ENCODE assay signal across 28 mouse cellular contexts in genomic region chr9:53835039-53835438, GRCm38 (mm10). TPM values are rescaled to one million over a fixed set of nuclear protein-coding genes. Genes with fewer than 3 reads are reported as not detected.
DNase-seq lines count a peak whose midpoint lies in the region; ATAC-seq lines count a peak whose summit lies in the region.
"Had no signal": no experiment of that assay in that cellular context is flagged by ENCODE, and none has a peak within 500 bp of the region (broad histone marks: within the 10 kb centered on the region; RNA-seq: fewer than 3 reads in every experiment).

No protein-coding gene starts in this region.

- H3K36me3 ChIP-seq in hindbrain, embryonic 12.5 days, result no peaks in the 10 kb centered on the region
- H3K36me3 ChIP-seq: embryonic facial prominence, embryonic 12.5 days; embryonic facial prominence, embryonic 15.5 days; G1E; hindbrain, embryonic 10.5 days had no signal

- H3K27ac ChIP-seq in hindbrain, embryonic 12.5 days, result no peak overlapping the region
- H3K27ac ChIP-seq: embryonic facial prominence, embryonic 12.5 days; embryonic facial prominence, embryonic 15.5 days; hindbrain, embryonic 10.5 days; hindbrain, embryonic 14.5 days; hindbrain, postnatal 0 days had no signal

- intact Hi-C loops in gastrocnemius, postnatal 14 days (cut with DNase I; ENCODE audit: low total_unique reads), result no loop called here

- no peaks in the 10 kb centered on the region for H3K27me3 ChIP-seq in hindbrain, embryonic 12.5 days
- H3K27me3 ChIP-seq: CH12.LX; embryonic facial prominence, embryonic 12.5 days; embryonic facial prominence, embryonic 15.5 days had no signal

- H3K9ac ChIP-seq in hindbrain, embryonic 12.5 days, result no peak overlapping the region
- H3K9ac ChIP-seq: embryonic facial prominence, embryonic 12.5 days; embryonic facial prominence, embryonic 15.5 days; hindbrain, embryonic 14.5 days had no signal

- WGBS in hindbrain, embryonic 12.5 days, result 66% methylated on average over 3 of the region's 3 CpGs

- no peaks in the 10 kb centered on the region for H3K4me1 ChIP-seq in hindbrain, embryonic 12.5 days
- H3K4me1 ChIP-seq: embryonic facial prominence, embryonic 12.5 days; embryonic facial prominence, embryonic 15.5 days; hindbrain, embryonic 10.5 days had no signal

- no peak overlapping the region for H3K4me2 ChIP-seq in hindbrain, embryonic 12.5 days (replicated peaks)
- H3K4me2 ChIP-seq: embryonic facial prominence, embryonic 12.5 days; embryonic facial prominence, embryonic 15.5 days; heart, embryonic 11.5 days; hindbrain, embryonic 14.5 days had no signal

- peak; percentile 42 for DNase-seq in heart, adult 11 months
- DNase-seq in heart, postnatal 4 days, result no peak
- DNase-seq in gastrocnemius, postnatal 14 days, result peak; percentile 46
- peak; percentile 63 for DNase-seq in skeletal muscle tissue, adult 2 months (ENCODE audit: low read depth, low spot score)
- DNase-seq in adipocyte (ENCODE audit: low spot score), result no peak
- DNase-seq: adrenal gland, adult 2 months; adrenal gland, postnatal 14 days; B cell, adult 2 months; cerebellum, adult 11 months; cerebellum, adult 9-11 months; cerebellum, postnatal 25 days; kidney, adult 18-20 months had no signal

- ATAC-seq in hindbrain, embryonic 12.5 days (ENCODE audit: low FRiP score), result no peak
- ATAC-seq: forebrain, embryonic 14.5 days; hindbrain, postnatal 0 days; inflammation-experienced regulatory T-cells, adult 6 months; intestine, embryonic 16.5 days; Patski had no signal

- no peaks in the 10 kb centered on the region for H3K9me3 ChIP-seq in hindbrain, embryonic 12.5 days (replicated peaks)
- H3K9me3 ChIP-seq: embryonic facial prominence, embryonic 12.5 days; embryonic facial prominence, embryonic 15.5 days; G1E; hindbrain, embryonic 10.5 days had no signal

- no peak overlapping the region for H3K4me3 ChIP-seq in hindbrain, embryonic 12.5 days
- H3K4me3 ChIP-seq: embryonic facial prominence, embryonic 12.5 days; embryonic facial prominence, embryonic 15.5 days; hindbrain, embryonic 10.5 days had no signal

RNA-seq across cellular contexts. Expression of gene Sln, which starts 14.9 kb away (rescaled TPM):
- 10 to 100 TPM; 49.4 to 50.8 TPM for total RNA-seq in heart, postnatal 4 days (2021)
- 10 to 100 TPM in 1 of 2 experiments, 1 to 10 TPM in 1; 2.7 to 16.8 TPM for total RNA-seq in gastrocnemius, postnatal 14 days (2021)
- 1.3 and 6.3 TPM in 2 replicates for polyA plus RNA-seq in hindbrain, embryonic 12.5 days (2016; fragmentation: Nextera tagmentation; extraction: Ambion mirVana)
- total RNA-seq: adrenal gland, adult 2 months; adrenal gland, postnatal 14 days; CH12.LX; common myeloid progenitor, adult 5-6 weeks; G1E; granulocyte monocyte progenitor cell, adult 5-6 weeks; hindbrain, postnatal 0 days had no signal
- polyA plus RNA-seq: adrenal gland, adult 2 months; forebrain, embryonic 11.5 days; G1E; hindbrain, embryonic 10.5 days; inflammation-experienced regulatory T-cells, adult 6 months; Patski had no signal

Comparison
In these comparisons a context has a peak if more than half of its experiments do, and no peak if none do; other contexts are left out.
1. DNase-seq: peak in heart, adult 11 months (single experiment), gastrocnemius, postnatal 14 days (single experiment) and skeletal muscle tissue, adult 2 months (single experiment); none in heart, postnatal 4 days (single experiment) and adipocyte (single experiment).